Mouse (Mus musculus) liver, embryonic 11.5 days (tissue): Measurements from ENCODE around the gene Arhgef2. TPM values are rescaled to one million over a fixed set of nuclear protein-coding genes. Genes with fewer than 3 reads are reported as not detected.

Experiments used
- ATAC-seq: fragments of 200-750 bp; cut with Nextera tagmentation; replicated peaks from 2 replicates; pipeline ENCODE4 v1.8.0; 2017; ENCODE audit warnings: moderate number of reproducible peaks, mild to moderate bottlenecking, moderate TSS enrichment, moderate library complexity; ENCODE audit not compliant: low FRiP score
- DNase-seq: peaks from one replicate; pipeline ENCODE4 v3.0.0-alpha.2; 2017; ENCODE audit warnings: low spot score
- H3K27ac ChIP-seq: fragments of 300-500 bp; sonication (generic); 2 replicates; pipeline ENCODE4 v1.5.1; 2014; ENCODE audit warnings: mild to moderate bottlenecking, low read depth, low read length, control low read depth
- H3K27me3 ChIP-seq: fragments of 300-500 bp; sonication (generic); replicated peaks from 2 replicates; pipeline ENCODE4 v1.6.1; 2014; ENCODE audit warnings: low read length, mixed read lengths; ENCODE audit not compliant: control insufficient read depth, insufficient read depth
- H3K36me3 ChIP-seq: fragments of 300-500 bp; sonication (generic); 2 replicates; pipeline ENCODE4 v1.6.1; 2014; ENCODE audit warnings: mild to moderate bottlenecking, low read length, moderate library complexity, mixed read lengths; ENCODE audit not compliant: control insufficient read depth, insufficient read depth
- H3K4me1 ChIP-seq: fragments of 300-500 bp; sonication (generic); replicated peaks from 2 replicates; pipeline ENCODE4 v1.6.1; 2014; ENCODE audit warnings: low read length, mixed read lengths; ENCODE audit not compliant: control insufficient read depth, insufficient read depth
- H3K4me2 ChIP-seq: fragments of 300-500 bp; sonication (generic); 2 replicates; pipeline ENCODE4 v1.6.1; 2014; ENCODE audit warnings: mild to moderate bottlenecking, control low read depth, moderate library complexity
- H3K4me3 ChIP-seq: fragments of 300-500 bp; sonication (generic); 2 replicates; pipeline ENCODE4 v1.5.1; 2014; ENCODE audit warnings: low read depth, low read length, control low read depth
- H3K9ac ChIP-seq: fragments of 300-500 bp; sonication (generic); 2 replicates; pipeline ENCODE4 v1.6.1; 2014; ENCODE audit warnings: low read depth, low read length, control low read depth
- H3K9me3 ChIP-seq: fragments of 300-500 bp; sonication (generic); 2 replicates; pipeline ENCODE4 v1.6.1; 2016; ENCODE audit warnings: low read length, inconsistent platforms, mixed read lengths; ENCODE audit not compliant: control insufficient read depth
- WGBS: fragments of 180-500 bp; shearing (Covaris S2); extraction: QIAGEN DNeasy Blood & Tissue Kit; methylation state at CpG from one replicate; pipeline ENCODE4 v1.1.7; 2014; 5-methylcytosine and 5-hydroxymethylcytosine counted together
- polyA plus RNA-seq: library from polyadenylated mRNA; unstranded; fragments of >200 nt; fragmentation: Nextera tagmentation; extraction: Ambion mirVana; gene quantifications from 2 replicates; pipeline ENCODE4 v1.2.1, GENCODE M21; 2014

The Arhgef2 gene
- polyA plus RNA-seq, 1 experiment from 2014 or later = 66.3 TPM

- Histone ChIP-seq H3K4me2 (no peak overlapping the region), H3K9me3 (no peaks in the 10 kb centered on the region), H3K27ac (no peak overlapping the region), H3K4me3 (no peak overlapping the region), H3K36me3 (no peaks in the 10 kb centered on the region), H3K9ac (no peak overlapping the region), H3K4me1 (peaks cover 28% of the 10 kb centered on the region), H3K27me3 (no peaks in the 10 kb centered on the region)
- no peak for ATAC-seq
- WGBS = 70% methylated on average over 5 of the region's 5 CpGs
- no peak for DNase-seq
Measured at GRCm38 (mm10) chr3:88615117-88615516, 9.4 kb downstream of the Arhgef2 start.

DNA sequence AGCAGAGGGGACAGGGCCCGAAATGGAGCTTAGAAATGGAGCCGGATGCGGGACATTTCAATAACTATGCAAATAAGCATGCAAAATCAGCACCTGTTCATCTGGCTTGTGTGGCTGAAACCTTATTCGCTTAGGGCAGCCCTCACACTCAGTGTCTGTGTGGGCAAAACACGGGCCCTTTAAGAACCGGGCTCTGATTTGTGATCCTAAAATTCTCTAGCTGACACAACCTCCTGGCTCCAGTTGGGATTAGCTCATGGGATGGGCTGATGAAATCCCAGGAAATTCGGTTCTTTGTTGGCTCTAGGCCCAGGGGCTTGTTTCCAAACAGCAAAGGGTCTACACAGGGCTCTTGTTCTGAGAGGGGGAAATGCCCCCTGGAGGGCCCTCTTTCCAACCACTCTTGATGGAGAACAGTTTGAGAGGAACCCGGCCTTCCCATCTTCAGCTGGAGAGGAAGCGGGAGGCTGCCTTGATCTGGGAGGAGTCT lies 10.2 kb downstream of the Arhgef2 start:
- H3K27me3 ChIP-seq = no peaks in the 10 kb centered on the region
- H3K4me1 ChIP-seq = peaks cover 36% of the 10 kb centered on the region
- DNase-seq (no peak), ATAC-seq (no peak)
- H3K27ac ChIP-seq = no peak overlapping the region; the same call in 1 of the 2 replicates
- WGBS = 66% methylated on average over 9 of the region's 9 CpGs
- H3K4me3 ChIP-seq = no peak overlapping the region
- no peak overlapping the region for H3K9ac ChIP-seq
- no peaks in the 10 kb centered on the region for H3K36me3 ChIP-seq
- H3K4me2 ChIP-seq = no peak overlapping the region
- H3K9me3 ChIP-seq = no peaks in the 10 kb centered on the region

DNA sequence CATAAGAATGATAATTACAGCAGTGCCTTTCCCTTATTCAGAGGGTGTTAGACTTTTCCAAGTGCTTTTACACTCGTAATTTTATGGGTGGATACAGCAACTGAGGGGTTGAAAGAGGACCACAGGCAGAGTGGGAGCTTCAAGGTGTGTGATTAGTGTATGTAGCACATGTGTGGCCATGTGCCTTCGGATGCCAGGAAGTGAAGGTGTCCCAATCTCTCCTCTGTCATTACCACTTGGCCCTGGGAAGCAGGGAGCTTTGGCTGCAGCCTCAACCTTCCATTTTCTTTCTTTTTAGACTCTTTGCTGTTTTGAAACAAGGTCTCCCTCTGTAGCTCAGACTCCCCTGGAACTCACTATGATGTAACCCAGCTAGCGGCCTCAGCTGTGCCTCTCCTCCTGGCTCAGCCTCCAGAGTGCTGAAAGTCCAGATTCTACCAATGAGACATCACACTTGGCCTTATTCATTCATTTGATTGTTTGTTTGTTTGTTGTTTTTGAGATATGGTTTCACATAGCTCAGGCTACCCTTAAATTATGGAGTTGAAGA lies 11.3 kb downstream of the Arhgef2 start:
- H3K27me3 ChIP-seq = no peaks in the 10 kb centered on the region
- H3K4me2 ChIP-seq = no peak overlapping the region
- 77% methylated on average over 3 of the region's 3 CpGs for WGBS
- H3K4me1 ChIP-seq = peaks cover 38% of the 10 kb centered on the region
- no peak overlapping the region for H3K9ac ChIP-seq
- H3K9me3 ChIP-seq = no peaks in the 10 kb centered on the region
- no peak overlapping the region for H3K4me3 ChIP-seq
- DNase-seq (no peak), ATAC-seq (no peak)
- no peak overlapping the region for H3K27ac ChIP-seq
- H3K36me3 ChIP-seq = no peaks in the 10 kb centered on the region

- H3K4me3 ChIP-seq = no peak overlapping the region
- ATAC-seq = no peak
- 56% methylated on average over 8 of the region's 8 CpGs for WGBS
- 0 out of 2 replicates have a peak overlapping the region, but pooled peaks have one; percentile 3 for H3K4me2 ChIP-seq
- H3K27me3 ChIP-seq = no peaks in the 10 kb centered on the region
- no peaks in the 10 kb centered on the region for H3K9me3 ChIP-seq
- DNase-seq = no peak
- H3K36me3 ChIP-seq = no peaks in the 10 kb centered on the region
- H3K4me1 ChIP-seq = peaks cover 40% of the 10 kb centered on the region
- no peak overlapping the region for H3K9ac ChIP-seq
- no peak overlapping the region for H3K27ac ChIP-seq
Measured at GRCm38 (mm10) chr3:88618074-88618871, 12.5 kb downstream of the Arhgef2 start.

DNA sequence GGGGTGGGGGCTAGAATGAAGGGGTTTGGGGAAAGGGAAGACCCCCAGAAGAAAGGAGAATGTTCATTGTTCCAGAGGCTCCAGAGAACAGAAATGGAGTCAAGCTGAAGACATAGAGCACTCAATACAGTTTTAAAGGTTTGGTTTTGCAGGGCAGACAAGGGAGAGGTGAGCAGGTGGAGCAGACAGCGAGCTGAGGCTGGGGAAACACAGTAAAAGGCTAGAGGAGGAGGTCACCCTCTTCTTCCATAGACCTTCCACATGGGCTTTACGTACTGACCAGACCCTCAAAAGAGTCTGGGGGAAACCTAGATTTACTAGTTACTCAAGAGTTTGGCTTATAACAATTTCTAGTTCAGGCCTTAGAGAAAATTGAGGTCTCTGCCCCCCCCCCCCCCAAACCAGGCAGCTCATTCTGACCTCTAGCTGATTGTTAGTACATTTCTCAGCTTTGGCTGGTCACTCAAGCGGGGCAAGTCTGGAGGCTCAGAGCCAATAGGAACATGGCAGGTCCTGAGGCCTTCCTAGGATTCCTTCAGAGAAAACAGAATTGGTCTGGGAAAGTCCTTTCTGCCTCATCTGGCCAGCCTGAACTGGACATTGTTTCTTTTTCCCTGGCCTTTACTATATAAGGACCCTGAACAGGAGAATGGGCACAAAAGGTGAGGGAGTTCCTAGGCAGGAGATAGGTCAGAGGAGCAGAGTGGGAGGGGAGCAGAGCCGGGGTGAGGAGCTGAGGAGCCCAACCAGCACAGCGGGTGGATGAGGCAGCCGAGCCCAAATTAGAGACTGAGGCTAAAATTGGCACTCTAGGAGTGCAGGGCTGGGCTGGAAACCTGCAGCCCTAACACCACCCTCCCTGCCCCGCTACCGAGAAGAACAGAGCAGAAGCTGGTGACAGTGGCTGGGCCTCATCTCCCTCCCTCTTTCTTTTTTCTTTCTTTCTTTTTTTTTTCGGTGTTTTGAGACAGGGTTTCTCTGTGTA lies 13.6 kb downstream of the Arhgef2 start:
- DNase-seq (no peak), ATAC-seq (no peak)
- no peak overlapping the region; the same call in 1 of the 2 replicates for H3K27ac ChIP-seq
- peak overlapping the region; percentile 22; the same call in 1 of the 2 replicates for H3K4me2 ChIP-seq
- H3K27me3 ChIP-seq = no peaks in the 10 kb centered on the region
- H3K9me3 ChIP-seq = no peaks in the 10 kb centered on the region
- no peak overlapping the region for H3K9ac ChIP-seq
- H3K4me1 ChIP-seq = peaks cover 50% of the 10 kb centered on the region
- 47% methylated on average over 9 of the region's 9 CpGs for WGBS
- H3K36me3 ChIP-seq = no peaks in the 10 kb centered on the region
- no peak overlapping the region for H3K4me3 ChIP-seq

GRCm38 (mm10) chr3:88620146-88620991 lies 14.6 kb downstream of the Arhgef2 start:
- 12% methylated on average over 15 of the region's 15 CpGs for whole genome bisulfite sequencing
- H3K4me2 ChIP-seq = peak overlapping the region; percentile 92
- peak overlapping the region; percentile 81 for H3K4me3 ChIP-seq
- DNase-seq (no peak), ATAC-seq (0 out of 2 replicates have a peak, but pooled peaks have one; percentile 3)
- no peaks in the 10 kb centered on the region for H3K9me3 ChIP-seq
- no peaks in the 10 kb centered on the region for H3K36me3 ChIP-seq
- H3K9ac ChIP-seq = peak overlapping the region; percentile 88
- peak overlapping the region; percentile 95 for H3K27ac ChIP-seq
- H3K27me3 ChIP-seq = no peaks in the 10 kb centered on the region
- H3K4me1 ChIP-seq = peaks cover 59% of the 10 kb centered on the region

GRCm38 (mm10) chr3:88620992-88621536 lies 15.3 kb downstream of the Arhgef2 start:
- H3K36me3 ChIP-seq = no peaks in the 10 kb centered on the region
- no peaks in the 10 kb centered on the region for H3K27me3 ChIP-seq
- WGBS = under 1% methylated on average over 60 of the region's 64 CpGs
- peak overlapping the region; percentile 95 for H3K27ac ChIP-seq
- H3K4me2 ChIP-seq = peak overlapping the region; percentile 92
- DNase-seq = peak; percentile 83
- peak; percentile 80 for ATAC-seq
- no peaks in the 10 kb centered on the region for H3K9me3 ChIP-seq
- peak overlapping the region; percentile 88 for H3K9ac ChIP-seq
- H3K4me3 ChIP-seq = peak overlapping the region; percentile 81
- H3K4me1 ChIP-seq = peaks cover 64% of the 10 kb centered on the region
